11 mouse cellular contexts compared by ENCODE assay signal in the genomic region with DNA sequence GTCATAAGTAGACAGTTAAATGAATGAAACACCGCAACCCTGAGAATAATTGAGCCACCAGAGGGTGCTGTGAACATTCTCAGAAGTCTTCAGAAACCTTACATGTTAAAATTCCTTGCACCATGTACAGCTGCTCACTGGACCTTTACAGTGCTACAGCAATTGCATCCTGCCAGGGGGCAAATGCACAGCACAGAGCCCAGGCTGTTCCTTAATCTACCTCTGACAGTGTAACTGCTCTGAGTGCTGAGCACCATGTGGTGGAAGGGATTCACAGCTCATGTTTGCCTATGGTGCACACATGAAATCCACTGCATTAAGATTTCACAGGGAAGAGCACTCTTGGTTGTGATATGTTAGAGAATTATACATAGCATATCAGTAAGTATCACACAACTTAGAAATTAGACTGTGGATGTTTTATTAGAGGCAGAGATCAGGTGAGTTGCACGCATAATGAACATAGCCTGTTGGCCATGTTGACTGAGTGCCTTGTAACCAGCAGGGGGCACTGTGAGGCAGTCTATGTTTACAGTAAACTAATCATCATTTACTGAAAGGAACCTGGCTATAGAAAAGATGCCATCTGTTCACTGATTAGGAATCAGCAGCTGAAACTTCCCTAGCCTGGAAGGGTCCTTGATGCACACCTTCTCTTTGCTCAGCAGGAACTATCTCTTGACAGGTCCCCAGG.
DNase-seq lines count a peak whose midpoint lies in the region; ATAC-seq and TF ChIP-seq lines count a peak whose summit lies in the region.
"Had no signal": no experiment of that assay in that cellular context is flagged by ENCODE, and none has a peak within 500 bp of the region (broad histone marks: within the 10 kb centered on the region; RNA-seq: fewer than 3 reads in every experiment).

No protein-coding gene starts in this region.

- ATAC-seq in hindbrain, postnatal 0 days, result no peak
- ATAC-seq in hindbrain, embryonic 14.5 days (ENCODE audit: low FRiP score), result no peak
- no peak for ATAC-seq in frontal cortex, adult (ENCODE audit: low TSS enrichment)

- no peak overlapping the region for H3K9ac ChIP-seq in hindbrain, postnatal 0 days (replicated peaks; ENCODE audit: low read length)
- H3K9ac ChIP-seq in hindbrain, embryonic 14.5 days, result no peak overlapping the region
- H3K9ac ChIP-seq: midbrain, embryonic 12.5 days had no signal

- intact Hi-C loops in heart, postnatal 10 days (cut with DNase I), result no loop called here

- H3K36me3 ChIP-seq in hindbrain, postnatal 0 days (ENCODE audit: insufficient read depth, low read length), result no peaks in the 10 kb centered on the region
- no peaks in the 10 kb centered on the region for H3K36me3 ChIP-seq in hindbrain, embryonic 14.5 days (replicated peaks; ENCODE audit: control insufficient read depth, insufficient read depth)
- no peaks in the 10 kb centered on the region for H3K36me3 ChIP-seq in midbrain, embryonic 10.5 days
- H3K36me3 ChIP-seq: midbrain, embryonic 12.5 days had no signal

- H3K27me3 ChIP-seq in hindbrain, postnatal 0 days (ENCODE audit: insufficient read depth, low read length), result no peaks in the 10 kb centered on the region
- no peaks in the 10 kb centered on the region for H3K27me3 ChIP-seq in hindbrain, embryonic 14.5 days (ENCODE audit: control insufficient read depth, insufficient read depth, low read length)
- H3K27me3 ChIP-seq in midbrain, embryonic 10.5 days (ENCODE audit: low read depth, poor library complexity, severe bottlenecking), result no peaks in the 10 kb centered on the region
- H3K27me3 ChIP-seq: midbrain, embryonic 12.5 days had no signal

- H3K27ac ChIP-seq in hindbrain, postnatal 0 days, result no peak overlapping the region
- no peak overlapping the region for H3K27ac ChIP-seq in hindbrain, embryonic 14.5 days
- H3K27ac ChIP-seq in midbrain, embryonic 10.5 days (replicated peaks), result no peak overlapping the region
- H3K27ac ChIP-seq: heart, adult 2 months; midbrain, embryonic 12.5 days had no signal

- no peak overlapping the region for H3K4me3 ChIP-seq in hindbrain, postnatal 0 days (ENCODE audit: low read length)
- H3K4me3 ChIP-seq in hindbrain, embryonic 14.5 days (replicated peaks; ENCODE audit: low read length), result no peak overlapping the region
- no peak overlapping the region for H3K4me3 ChIP-seq in midbrain, embryonic 10.5 days
- H3K4me3 ChIP-seq: heart, adult 2 months; midbrain, embryonic 12.5 days had no signal

- H3K4me1 ChIP-seq in hindbrain, postnatal 0 days (ENCODE audit: insufficient read depth, low read length), result no peaks in the 10 kb centered on the region
- H3K4me1 ChIP-seq in hindbrain, embryonic 14.5 days (replicated peaks; ENCODE audit: control insufficient read depth, insufficient read depth, low read length), result no peaks in the 10 kb centered on the region
- no peaks in the 10 kb centered on the region for H3K4me1 ChIP-seq in midbrain, embryonic 10.5 days
- H3K4me1 ChIP-seq: midbrain, embryonic 12.5 days had no signal

- peak; percentile 10 for DNase-seq in hindbrain, postnatal 0 days (ENCODE audit: low spot score)
- DNase-seq in hindbrain, embryonic 14.5 days (ENCODE audit: low spot score), result no peak
- DNase-seq in 3T3-L1 (ENCODE audit: low read depth, low spot score), result peak; percentile 10
- peak; percentile 43 for DNase-seq in ES-CJ7 (ENCODE audit: low read depth, low spot score)
- peak; percentile 5 for DNase-seq in lung, postnatal 14 days
- DNase-seq in heart, postnatal 10 days, result no peak
- DNase-seq in midbrain, embryonic 10.5 days (ENCODE audit: low spot score), result no peak
- DNase-seq: cerebellum, adult 9-11 months had no signal

- TF ChIP-seq CTCF in hindbrain, postnatal 0 days (IDR thresholded peaks at IDR 0.05; ENCODE audit: low read depth), result peak; percentile 21

- H3K9me3 ChIP-seq in hindbrain, postnatal 0 days (ENCODE audit: low read length), result no peaks in the 10 kb centered on the region
- no peaks in the 10 kb centered on the region for H3K9me3 ChIP-seq in hindbrain, embryonic 14.5 days (ENCODE audit: control insufficient read depth, low read length)
- H3K9me3 ChIP-seq in midbrain, embryonic 10.5 days (replicated peaks), result no peaks in the 10 kb centered on the region
- H3K9me3 ChIP-seq: midbrain, embryonic 12.5 days had no signal

- WGBS in hindbrain, postnatal 0 days, result 78% methylated on average over 2 of the region's 2 CpGs
- 69% methylated on average over 2 of the region's 2 CpGs for WGBS in hindbrain, embryonic 14.5 days
- 77% methylated on average over 2 of the region's 2 CpGs for WGBS in midbrain, embryonic 10.5 days

- no peak overlapping the region for H3K4me2 ChIP-seq in hindbrain, postnatal 0 days (ENCODE audit: low read depth, low read length)
- H3K4me2 ChIP-seq in hindbrain, embryonic 14.5 days (replicated peaks), result no peak overlapping the region
- H3K4me2 ChIP-seq: midbrain, embryonic 12.5 days had no signal

Comparison
In these comparisons a context has a peak if more than half of its experiments do, and no peak if none do; other contexts are left out.
1. DNase-seq: peak in hindbrain, postnatal 0 days (single experiment), 3T3-L1 (single experiment), ES-CJ7 (single experiment) and lung, postnatal 14 days (single experiment); none in hindbrain, embryonic 14.5 days (single experiment), heart, postnatal 10 days (0 of 2) and midbrain, embryonic 10.5 days (single experiment).